Mouse (Mus musculus) thymus, adult 2 months (tissue): Measurements from ENCODE around the gene 1810046K07Rik. TPM values are rescaled to one million over a fixed set of nuclear protein-coding genes. Genes with fewer than 3 reads are reported as not detected.

ENCODE experiments used
- DNase-seq: peaks from one replicate; pipeline ENCODE4 v3.0.0; 2021
- H3K27ac ChIP-seq: fragments of 200-500 bp; 2 replicates; pipeline ENCODE4 v1.5.1; 2012; ENCODE audit warnings: low read length, control low read depth; ENCODE audit not compliant: control insufficient read depth, insufficient read depth
- H3K27me3 ChIP-seq: fragments of 200-500 bp; 2 replicates; pipeline ENCODE4 v1.6.1; 2012; ENCODE audit warnings: mild to moderate bottlenecking, low read length, moderate library complexity, mixed read lengths; ENCODE audit not compliant: control insufficient read depth, insufficient read depth
- H3K36me3 ChIP-seq: fragments of 200-500 bp; 2 replicates; pipeline ENCODE4 v1.6.1; 2012; ENCODE audit warnings: mild to moderate bottlenecking, low read length, moderate library complexity; ENCODE audit not compliant: control insufficient read depth, insufficient read depth
- H3K4me1 ChIP-seq: fragments of 200-500 bp; replicated peaks from 2 replicates; pipeline ENCODE4 v1.6.1; 2012; ENCODE audit warnings: low read length; ENCODE audit not compliant: control insufficient read depth, insufficient read depth
- H3K4me3 ChIP-seq: fragments of 200-500 bp; 2 replicates; pipeline ENCODE4 v1.5.1; 2012; ENCODE audit warnings: mild to moderate bottlenecking, low read length, control low read depth, moderate library complexity; ENCODE audit not compliant: control insufficient read depth, insufficient read depth
- CTCF ChIP-seq: fragments of 200-500 bp; IDR thresholded peaks from 2 replicates; pipeline ENCODE4 v1.5.1; 2012; ENCODE audit warnings: mild to moderate bottlenecking, control low read depth, low read length, moderate library complexity, borderline replicate concordance; ENCODE audit not compliant: control insufficient read depth, poor library complexity, insufficient read depth; ENCODE audit errors: extremely low read depth
- POLR2A ChIP-seq: fragments of 200-500 bp; IDR thresholded peaks from 2 replicates; pipeline ENCODE4 v1.6.1; 2012; ENCODE audit warnings: mild to moderate bottlenecking, low read length, control low read depth, moderate library complexity; ENCODE audit not compliant: control insufficient read depth, poor library complexity, insufficient read depth; ENCODE audit errors: extremely low read depth
- WGBS: fragments of 180-500 bp; shearing (Covaris S2); methylation state at CpG from one replicate; pipeline ENCODE4 v1.1.7; 2018; 5-methylcytosine and 5-hydroxymethylcytosine counted together
- polyA plus RNA-seq: library from polyadenylated mRNA; depleted of rRNA; stranded (reverse); fragments of >200 nt; gene quantifications from 2 replicates; pipeline ENCODE4 v1.2.3, GENCODE M21; 2012

The 1810046K07Rik gene
- polyA plus RNA-seq, 1 experiment, result 5.1 TPM

DNA sequence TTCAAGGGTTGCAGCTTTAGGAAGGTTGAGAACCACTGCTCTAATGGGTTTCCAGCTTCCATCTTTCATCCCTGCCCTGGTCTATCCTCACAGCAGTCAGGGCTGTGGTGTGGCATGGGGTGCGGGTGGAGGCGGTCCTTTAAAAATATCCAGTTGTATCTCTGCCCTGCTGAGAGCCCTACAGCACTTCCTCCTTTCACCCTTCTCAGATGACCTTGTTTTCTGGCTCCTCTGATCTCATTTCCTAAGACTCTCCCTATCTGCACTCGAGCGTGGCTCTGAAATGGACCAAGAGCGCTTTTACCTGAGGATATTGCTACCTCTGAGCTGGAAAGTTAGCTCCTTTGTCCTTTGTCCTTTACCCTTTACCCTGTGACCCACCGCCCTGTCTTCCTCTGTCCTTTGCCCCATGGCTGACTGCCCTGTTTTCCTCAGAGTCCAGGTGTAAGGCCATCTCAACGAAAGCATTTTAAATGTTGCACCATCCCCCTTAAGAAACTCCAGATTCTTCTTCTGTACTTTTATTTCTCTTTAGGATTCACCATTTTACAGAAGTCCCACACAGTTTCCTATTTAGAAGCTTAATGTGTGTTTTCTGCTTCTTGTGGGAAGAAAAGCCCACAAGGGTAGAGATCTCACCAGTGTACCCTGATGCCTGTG lies 4.2 kb downstream of the 1810046K07Rik start:
- DNase-seq, result no peak
- Histone ChIP-seq H3K36me3 (no peaks in the 10 kb centered on the region), H3K27me3 (no peaks in the 10 kb centered on the region), H3K27ac (no peak overlapping the region), H3K4me1 (no peaks in the 10 kb centered on the region), H3K4me3 (no peak overlapping the region)
- TF ChIP-seq CTCF (no peak), POLR2A (no peak)
- WGBS, result 63% methylated on average over 7 of the region's 7 CpGs

DNA sequence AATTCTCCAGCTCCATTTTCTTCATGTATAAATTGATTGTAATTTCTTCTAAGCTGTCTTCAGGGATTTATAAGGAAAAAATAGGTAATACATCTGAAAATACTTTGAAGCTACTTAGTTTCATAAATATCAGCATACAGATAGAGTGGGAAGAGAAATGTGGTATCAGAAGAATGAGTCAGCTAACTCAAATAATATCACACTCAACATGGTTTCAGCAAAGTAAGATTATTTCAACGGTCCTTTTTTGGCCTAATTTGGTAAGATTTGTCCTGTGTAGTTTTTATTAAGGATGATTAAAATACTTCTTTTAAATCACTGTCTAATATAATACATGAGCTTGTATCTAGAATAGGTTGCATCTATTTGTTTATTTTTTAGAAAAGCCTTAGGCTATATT lies 8.6 kb downstream of the 1810046K07Rik start:
- 72% methylated on average over 1 of the region's 1 CpGs for WGBS
- no peaks in the 10 kb centered on the region for H3K27me3 ChIP-seq
- no peak overlapping the region for H3K4me3 ChIP-seq
- H3K27ac ChIP-seq, result no peak overlapping the region
- no peak for TF ChIP-seq CTCF
- no peak for TF ChIP-seq POLR2A
- no peak for DNase-seq
- H3K36me3 ChIP-seq, result no peaks in the 10 kb centered on the region
- no peaks in the 10 kb centered on the region for H3K4me1 ChIP-seq

DNA sequence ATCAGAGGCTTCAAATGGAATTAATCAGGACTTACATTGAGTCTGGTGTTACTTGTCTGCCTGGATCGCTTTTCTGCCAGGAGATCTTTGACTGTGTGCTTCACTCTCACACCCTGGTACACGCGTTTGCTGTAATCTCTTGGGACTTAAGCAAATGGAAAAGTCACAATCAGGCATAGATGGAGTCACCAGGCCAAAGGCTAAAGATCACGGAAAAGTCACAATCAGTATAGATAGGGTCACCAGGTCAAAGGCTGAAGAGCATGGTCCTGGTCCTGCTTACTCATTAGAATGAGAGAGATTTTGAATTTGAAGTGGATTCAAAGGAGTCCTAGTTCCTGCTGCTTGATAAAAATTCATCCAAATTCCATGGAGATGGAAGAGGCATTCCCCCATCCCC lies 10.5 kb downstream of the 1810046K07Rik start:
- Histone ChIP-seq H3K27ac (no peak overlapping the region), H3K4me3 (no peak overlapping the region), H3K36me3 (no peaks in the 10 kb centered on the region), H3K27me3 (no peaks in the 10 kb centered on the region), H3K4me1 (no peaks in the 10 kb centered on the region)
- DNase-seq, result no peak
- WGBS, result 94% methylated on average over 4 of the region's 4 CpGs
- TF ChIP-seq CTCF (no peak), POLR2A (no peak)

DNA sequence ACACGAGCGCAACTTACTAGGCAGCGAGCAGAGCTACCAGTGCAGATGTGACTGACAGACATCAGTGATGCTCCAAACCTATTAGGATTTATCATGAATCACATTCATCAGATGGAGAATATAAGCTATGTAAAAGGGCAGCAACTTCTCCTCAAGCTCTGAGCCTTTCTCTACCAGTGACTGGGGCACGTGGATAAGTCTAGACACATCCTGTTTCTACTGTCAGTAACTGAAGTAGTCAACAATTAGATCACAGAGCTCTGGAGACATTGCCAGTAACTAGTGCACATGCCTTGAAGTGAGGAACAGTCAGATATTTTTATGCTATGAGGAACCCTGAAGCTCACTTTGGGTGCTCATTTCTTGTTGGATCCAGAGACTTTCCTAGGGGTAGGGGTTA lies 11.4 kb downstream of the 1810046K07Rik start:
- Histone ChIP-seq H3K4me1 (no peaks in the 10 kb centered on the region), H3K4me3 (no peak overlapping the region), H3K27me3 (no peaks in the 10 kb centered on the region), H3K27ac (no peak overlapping the region), H3K36me3 (no peaks in the 10 kb centered on the region)
- WGBS, result 84% methylated on average over 4 of the region's 4 CpGs
- TF ChIP-seq CTCF (no peak), POLR2A (no peak)
- no peak for DNase-seq

DNA sequence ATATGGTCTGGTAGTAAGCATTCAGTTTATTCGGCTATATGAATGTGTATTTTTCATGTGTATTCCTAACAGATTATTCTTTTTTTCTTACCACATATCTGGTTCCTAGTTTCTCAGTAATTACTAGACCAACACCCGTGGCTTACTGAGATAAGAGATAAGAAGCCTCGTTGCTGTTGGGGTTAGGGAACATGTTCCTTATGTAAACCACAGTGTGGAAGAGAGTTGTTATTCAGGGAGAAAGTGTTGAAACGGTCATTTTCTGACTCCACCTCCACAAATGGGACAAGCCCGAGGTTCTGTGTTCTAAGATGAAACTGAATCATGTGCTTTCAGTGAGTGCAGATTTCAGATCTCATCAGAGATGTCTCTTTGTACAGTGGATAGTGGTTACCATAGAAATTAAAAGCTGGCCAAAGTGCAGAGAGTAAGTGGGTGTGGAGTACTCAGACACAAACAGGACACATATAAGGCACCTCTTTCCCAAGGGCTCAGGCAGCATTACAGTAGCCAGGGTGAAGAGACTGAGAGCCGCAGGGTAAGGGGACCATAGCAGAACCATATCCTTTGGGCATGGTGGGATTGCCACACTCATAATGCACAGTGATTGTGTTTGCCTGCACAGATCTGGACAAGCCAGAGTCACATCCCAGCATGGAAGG lies 13.2 kb downstream of the 1810046K07Rik start:
- H3K4me3 ChIP-seq, result no peak overlapping the region

GRCm38 (mm10) chr9:51312554-51313317 lies 16.0 kb downstream of the 1810046K07Rik start:
- Histone ChIP-seq H3K4me1 (no peaks in the 10 kb centered on the region), H3K36me3 (no peaks in the 10 kb centered on the region), H3K4me3 (no peak overlapping the region), H3K27me3 (no peaks in the 10 kb centered on the region), H3K27ac (no peak overlapping the region)
- 90% methylated on average over 18 of the region's 18 CpGs for WGBS
- TF ChIP-seq CTCF (no peak), POLR2A (no peak)
- no peak for DNase-seq

More for the DNA sequence above, 13.2 kb downstream of the 1810046K07Rik start:
- no peaks in the 10 kb centered on the region for H3K36me3 ChIP-seq
- WGBS, result 20% methylated on average over 6 of the region's 6 CpGs
- DNase-seq, result no peak
- TF ChIP-seq CTCF (no peak), POLR2A (no peak)
- no peak overlapping the region for H3K27ac ChIP-seq
- H3K27me3 ChIP-seq, result no peaks in the 10 kb centered on the region
- H3K4me1 ChIP-seq, result no peaks in the 10 kb centered on the region

DNA sequence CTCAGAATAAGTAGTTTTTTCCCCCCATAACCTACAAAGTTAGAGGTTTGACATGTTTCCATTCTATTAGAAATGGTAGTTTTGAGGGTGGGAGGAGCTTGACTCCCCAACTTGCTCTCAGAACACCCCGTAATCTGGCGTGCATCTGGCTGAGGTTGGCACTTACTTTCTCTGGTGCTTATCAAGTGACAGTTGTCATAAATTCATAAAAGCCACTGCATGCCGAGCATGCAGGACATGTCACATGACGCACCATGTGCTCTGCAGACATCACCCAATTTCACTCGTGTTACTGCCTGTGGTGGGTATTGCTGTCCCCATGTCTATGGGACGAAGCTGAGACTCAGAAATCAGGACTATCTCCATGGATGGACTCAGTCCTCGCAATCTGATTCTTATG lies 18.2 kb downstream of the 1810046K07Rik start:
- no peak for DNase-seq
- TF ChIP-seq POLR2A (no peak), CTCF (no peak)
- Histone ChIP-seq H3K27ac (no peak overlapping the region), H3K27me3 (no peaks in the 10 kb centered on the region), H3K4me1 (no peaks in the 10 kb centered on the region), H3K36me3 (no peaks in the 10 kb centered on the region), H3K4me3 (no peak overlapping the region)
- 76% methylated on average over 7 of the region's 7 CpGs for WGBS
